Mouse (Mus musculus) liver, postnatal 0 days (tissue): ENCODE results near the gene BC030867. TPM values are rescaled to one million over a fixed set of nuclear protein-coding genes. Genes with fewer than 3 reads are reported as not detected.

ENCODE experiments used
- ATAC-seq: fragments of 200-750 bp; cut with Nextera tagmentation; 2 replicates; pipeline ENCODE4 v1.8.0; 2017; ENCODE audit warnings: mild to moderate bottlenecking, moderate library complexity
- DNase-seq: peaks from one replicate; pipeline ENCODE4 v3.0.0-alpha.2; 2016
- H3K27ac ChIP-seq: fragments of 300-500 bp; sonication (generic); 2 replicates; pipeline ENCODE4 v1.5.1; 2014; ENCODE audit warnings: antibody characterized with exemption, moderate library complexity, mild to moderate bottlenecking, low read depth
- H3K27me3 ChIP-seq: fragments of 300-500 bp; sonication (generic); 2 replicates; pipeline ENCODE4 v1.6.1; 2014; ENCODE audit warnings: low read length, control low read depth, mixed read lengths; ENCODE audit not compliant: insufficient read depth
- H3K36me3 ChIP-seq: fragments of 300-500 bp; sonication (generic); replicated peaks from 2 replicates; pipeline ENCODE4 v1.6.1; 2014; ENCODE audit warnings: mild to moderate bottlenecking, control low read depth, low read length, moderate library complexity, mixed read lengths; ENCODE audit not compliant: insufficient read depth
- H3K4me1 ChIP-seq: fragments of 300-500 bp; sonication (generic); 2 replicates; pipeline ENCODE4 v1.6.1; 2014; ENCODE audit warnings: antibody characterized with exemption, mild to moderate bottlenecking, control low read depth; ENCODE audit not compliant: insufficient read depth
- H3K4me2 ChIP-seq: fragments of 300-500 bp; sonication (generic); 2 replicates; pipeline ENCODE4 v1.6.1; 2014; ENCODE audit warnings: low read depth, mild to moderate bottlenecking, low read length, moderate library complexity, mixed read lengths
- H3K4me3 ChIP-seq: fragments of 300-500 bp; sonication (generic); 2 replicates; pipeline ENCODE4 v1.5.1; 2014; ENCODE audit warnings: low read depth, low read length
- H3K9ac ChIP-seq: fragments of 300-500 bp; sonication (generic); replicated peaks from 2 replicates; pipeline ENCODE4 v1.6.1; 2014; ENCODE audit warnings: mild to moderate bottlenecking, moderate library complexity
- H3K9me3 ChIP-seq: fragments of 300-500 bp; sonication (generic); 2 replicates; pipeline ENCODE4 v1.6.1; 2016; ENCODE audit warnings: mild to moderate bottlenecking, control low read depth, low read length, mixed read lengths
- CTCF ChIP-seq: sonication (generic); IDR thresholded peaks from 2 replicates; pipeline ENCODE4 v1.5.1; 2016; ENCODE audit warnings: antibody characterized with exemption, low read depth
- EP300 ChIP-seq: IDR thresholded peaks from 2 replicates; pipeline ENCODE4 v1.6.1; 2016; ENCODE audit warnings: antibody characterized with exemption, low read depth, mild to moderate bottlenecking
- WGBS: fragments of 180-500 bp; shearing (Covaris S2); extraction: QIAGEN DNeasy Blood & Tissue Kit; methylation state at CpG from one replicate; pipeline ENCODE4 v1.1.7; 2014; ENCODE audit not compliant: insufficient replicate concordance; 5-methylcytosine and 5-hydroxymethylcytosine counted together
- polyA plus RNA-seq: library from polyadenylated mRNA; unstranded; fragments of >200 nt; fragmentation: Nextera tagmentation; extraction: Ambion mirVana; gene quantifications from 2 replicates; pipeline ENCODE4 v1.2.1, GENCODE M21; 2015

BC030867 gene
- polyA plus RNA-seq, 1 experiment from 2014 or later: 4.9 TPM

- Histone ChIP-seq H3K4me1 (peaks cover 11% of the 10 kb centered on the region), H3K9ac (no peak overlapping the region), H3K27ac (no peak overlapping the region), H3K36me3 (peaks cover 61% of the 10 kb centered on the region), H3K9me3 (no peaks in the 10 kb centered on the region), H3K4me2 (no peak overlapping the region), H3K27me3 (no peaks in the 10 kb centered on the region), H3K4me3 (no peak overlapping the region)
- WGBS: 68% methylated on average over 6 of the region's 6 CpGs
- TF ChIP-seq EP300 (no peak), CTCF (no peak)
- no peak for ATAC-seq
- DNase-seq: no peak
These were observed 40.9 kb downstream of the BC030867 start for GRCm38 (mm10) chr11:102289511-102290100.

GRCm38 (mm10) chr11:102290141-102290540 is 41.5 kb downstream of the BC030867 start:
- DNase-seq: no peak
- H3K36me3 ChIP-seq: peaks cover 62% of the 10 kb centered on the region
- no peak overlapping the region for H3K9ac ChIP-seq
- no peaks in the 10 kb centered on the region for H3K9me3 ChIP-seq
- no peak overlapping the region for H3K4me2 ChIP-seq
- TF ChIP-seq CTCF (no peak), EP300 (no peak)
- no peaks in the 10 kb centered on the region for H3K27me3 ChIP-seq
- ATAC-seq: no peak
- H3K4me3 ChIP-seq: no peak overlapping the region
- WGBS: 85% methylated on average over 4 of the region's 4 CpGs
- no peak overlapping the region for H3K27ac ChIP-seq
- peaks cover 14% of the 10 kb centered on the region for H3K4me1 ChIP-seq

- DNase-seq (no peak), ATAC-seq (no peak)
- 90% methylated on average over 11 of the region's 11 CpGs for WGBS
- TF ChIP-seq EP300: no peak
- no peak for TF ChIP-seq CTCF
- Histone ChIP-seq H3K27me3 (no peaks in the 10 kb centered on the region), H3K4me3 (no peak overlapping the region), H3K9me3 (no peaks in the 10 kb centered on the region), H3K9ac (no peak overlapping the region), H3K4me2 (no peak overlapping the region), H3K36me3 (peaks cover 62% of the 10 kb centered on the region), H3K4me1 (peaks cover 16% of the 10 kb centered on the region), H3K27ac (no peak overlapping the region)
These were observed 42.4 kb downstream of the BC030867 start for GRCm38 (mm10) chr11:102291051-102291535.

- Histone ChIP-seq H3K9ac (no peak overlapping the region), H3K36me3 (peaks cover 46% of the 10 kb centered on the region), H3K27ac (no peak overlapping the region), H3K9me3 (no peaks in the 10 kb centered on the region), H3K4me1 (peaks cover 20% of the 10 kb centered on the region), H3K27me3 (no peaks in the 10 kb centered on the region), H3K4me2 (no peak overlapping the region), H3K4me3 (no peak overlapping the region)
- 94% methylated on average over 13 of the region's 13 CpGs for WGBS
- DNase-seq (no peak), ATAC-seq (no peak)
- no peak for TF ChIP-seq EP300
- TF ChIP-seq CTCF: no peak
These were observed 45.3 kb downstream of the BC030867 start for GRCm38 (mm10) chr11:102293971-102294370.

- H3K36me3 ChIP-seq: peaks cover 44% of the 10 kb centered on the region
- 0 out of 2 replicates have a peak overlapping the region, but pooled peaks have one; percentile 100 for H3K27ac ChIP-seq
- H3K4me1 ChIP-seq: peaks cover 20% of the 10 kb centered on the region
- no peaks in the 10 kb centered on the region for H3K27me3 ChIP-seq
- DNase-seq: no peak
- H3K9me3 ChIP-seq: no peaks in the 10 kb centered on the region
- WGBS: 86% methylated on average over 5 of the region's 5 CpGs
- no peak for ATAC-seq
- peak overlapping the region; percentile 97; the same call in 1 of the 2 replicates for H3K9ac ChIP-seq
- no peak for TF ChIP-seq EP300
- TF ChIP-seq CTCF: no peak
- no peak overlapping the region for H3K4me2 ChIP-seq
- no peak overlapping the region for H3K4me3 ChIP-seq
These were observed 45.7 kb downstream of the BC030867 start for GRCm38 (mm10) chr11:102294416-102294815.

DNA sequence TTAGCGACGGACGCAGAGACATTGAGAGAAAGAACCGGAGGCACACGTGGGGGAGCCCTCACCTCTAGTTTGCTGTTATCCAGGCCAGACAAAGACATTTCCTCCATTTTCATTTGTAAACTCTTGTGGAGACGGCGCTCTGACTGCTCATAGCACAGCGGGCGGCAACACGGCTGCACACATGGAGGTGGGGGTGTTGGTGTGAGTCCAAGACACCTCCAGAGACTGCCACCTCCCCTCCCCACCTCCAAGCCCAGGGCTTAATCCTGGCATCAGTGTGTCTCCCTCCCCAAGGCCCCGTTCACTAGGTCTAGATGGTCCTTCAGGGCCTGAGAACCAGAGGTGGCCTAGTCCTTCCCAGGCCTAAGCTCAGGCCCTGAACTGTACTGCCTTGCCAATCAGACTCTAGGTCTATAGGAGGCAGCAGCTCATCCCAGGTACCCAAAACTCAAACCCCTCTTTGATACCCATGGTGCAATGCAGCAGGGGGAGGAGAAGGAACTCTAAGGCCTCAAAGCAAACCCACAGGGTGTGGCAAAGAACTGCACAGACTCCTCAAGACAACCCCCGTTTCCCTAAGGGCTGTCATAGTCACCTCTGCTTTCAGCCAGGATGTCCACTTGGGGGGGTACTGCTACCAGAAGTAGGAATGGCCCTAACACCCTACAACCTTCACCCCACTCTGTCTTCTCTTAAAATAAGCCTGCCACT is 46.4 kb downstream of the BC030867 start:
- peak overlapping the region; percentile 97 for H3K4me2 ChIP-seq
- H3K27me3 ChIP-seq: no peaks in the 10 kb centered on the region
- TF ChIP-seq EP300 (no peak), CTCF (peak; percentile 47)
- ATAC-seq: no peak
- peak overlapping the region; percentile 100 for H3K27ac ChIP-seq
- WGBS: 75% methylated on average over 12 of the region's 12 CpGs
- H3K4me1 ChIP-seq: peaks cover 20% of the 10 kb centered on the region
- H3K4me3 ChIP-seq: peak overlapping the region; percentile 93
- H3K9me3 ChIP-seq: no peaks in the 10 kb centered on the region; the same call in 1 of the 2 replicates
- H3K36me3 ChIP-seq: peaks cover 41% of the 10 kb centered on the region
- H3K9ac ChIP-seq: peak overlapping the region; percentile 97
- no peak for DNase-seq
